Mouse (Mus musculus) spleen, postnatal 4 days (tissue): ENCODE data around the gene Adam1a.

Experiments
- DNase-seq, 2 experiments: peaks; one replicate each; pipeline ENCODE4 v3.0.0; 2022; ENCODE audit warnings: low spot score in 2 of 2

Gene Adam1a

GRCm38 (mm10) chr5:121544910-121545792, at the start of gene Adam1a, which contains the start of gene Gm42878:
Gene Adam1a, minus strand, starts transcription at chr5:121545482.
Gene Gm42878, minus strand, starts transcription at chr5:121545482.
- peak; percentile 58 to 82 for DNase-seq

DNA sequence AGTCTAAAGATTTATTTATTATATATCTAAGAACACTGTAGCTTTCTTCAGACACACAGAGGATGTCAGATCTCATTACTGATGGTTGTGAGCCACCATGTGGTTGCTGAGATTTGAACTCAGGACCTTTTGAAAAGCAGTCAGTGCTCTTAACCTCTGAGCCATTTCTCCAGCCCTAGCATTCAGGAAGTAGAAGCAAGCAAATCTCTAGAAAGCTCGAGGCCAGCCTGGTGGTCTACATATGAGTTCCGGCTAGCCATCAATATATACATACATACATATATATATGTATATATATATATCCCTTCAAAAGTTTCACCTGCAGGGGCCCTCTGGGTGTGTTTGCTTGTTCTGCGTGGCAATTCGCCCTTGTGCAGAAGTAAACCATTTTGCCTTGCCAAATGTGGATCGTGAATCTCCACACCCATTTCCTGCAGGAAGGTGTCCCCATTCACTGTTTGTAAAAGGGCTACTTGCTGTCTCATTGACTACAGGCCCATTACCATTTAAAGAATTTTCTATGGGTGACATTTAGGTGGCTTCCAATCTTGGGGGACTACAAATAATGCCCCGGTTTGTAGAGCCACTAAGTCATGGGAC, 49.5 kb upstream of the Adam1a start:
- DNase-seq: no peak

DNA sequence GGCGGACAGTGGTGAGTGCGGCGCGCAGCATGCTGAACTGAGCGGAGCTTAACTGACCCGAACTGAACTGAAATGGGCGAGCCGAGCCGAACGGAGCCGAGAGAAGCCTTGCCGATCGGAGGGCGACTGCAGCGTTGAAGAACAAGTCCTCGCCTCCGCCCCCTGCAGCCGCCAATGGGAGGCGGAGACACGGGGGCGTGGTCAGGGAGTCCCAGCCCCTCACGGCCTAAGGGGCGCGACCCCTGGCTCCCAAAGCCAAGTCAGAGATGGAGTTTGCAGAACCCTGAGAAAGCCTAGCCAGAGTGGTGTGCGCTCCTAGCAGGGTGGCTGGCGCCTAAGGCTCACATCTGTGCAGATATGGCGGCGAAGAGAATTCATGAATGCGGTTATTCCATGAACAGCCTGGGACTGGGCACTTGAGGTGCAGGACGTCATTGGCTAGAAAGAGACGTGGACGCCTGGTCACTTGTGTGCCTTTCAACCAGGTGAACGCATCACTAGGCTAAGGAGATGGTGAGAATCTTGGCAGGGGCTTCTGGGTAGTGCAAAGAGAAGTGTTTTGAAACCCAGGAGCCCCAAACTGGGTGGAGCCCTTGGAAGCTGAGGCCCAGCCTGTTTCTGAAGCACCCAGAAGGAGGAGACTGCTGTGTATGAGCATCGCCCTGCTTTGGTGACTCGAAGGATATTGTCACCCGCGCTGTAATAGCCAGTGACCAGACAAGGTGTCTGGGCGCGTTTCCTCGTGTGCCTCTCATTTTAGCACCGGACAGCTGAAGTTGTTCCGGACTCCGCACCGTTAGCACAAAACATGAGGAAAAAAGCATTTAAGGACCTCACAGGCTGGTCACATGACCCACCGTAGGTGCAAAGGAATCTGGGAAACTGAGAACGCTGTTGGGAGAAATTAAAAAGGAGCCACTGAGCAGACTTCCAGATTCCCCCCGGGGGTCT, 48.4 kb upstream of the Adam1a start, which contains the start of gene Aldh2:
TSS of gene Aldh2 (minus strand) at position 374 of the 951 bp plus-strand sequence.
- peak; percentile 84 to 93 for DNase-seq

DNA sequence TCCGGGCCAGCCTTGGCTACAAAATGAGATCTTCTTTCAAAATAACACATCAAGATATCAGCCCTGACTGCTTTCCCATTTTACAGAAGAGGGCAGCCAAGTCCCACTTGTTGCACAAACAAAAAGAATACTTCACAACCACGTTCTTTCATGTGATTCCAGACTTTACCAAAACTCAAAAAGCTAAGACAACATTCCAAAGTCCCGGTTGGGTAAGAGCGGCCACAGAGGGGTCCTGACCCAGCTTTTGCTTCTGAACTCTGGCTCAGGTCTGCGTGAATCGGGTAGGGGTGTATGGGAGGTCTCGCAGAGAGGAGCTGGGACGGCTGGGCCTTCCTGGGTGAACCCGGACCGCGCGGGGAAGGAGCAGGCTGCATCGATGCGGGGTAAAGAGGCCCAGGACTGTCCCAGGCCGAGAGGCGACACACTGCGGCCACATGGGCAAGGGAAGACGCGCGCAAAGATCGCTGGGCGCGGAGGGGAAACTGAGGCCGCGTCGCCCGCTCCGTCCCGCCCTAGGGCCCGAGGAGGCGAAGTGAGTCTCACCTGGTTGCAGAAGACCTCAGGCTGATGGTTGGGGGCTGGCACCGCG, 47.6 kb upstream of the Adam1a start:
- peak; percentile 39 to 75 for DNase-seq

- no peak for DNase-seq
Measured at GRCm38 (mm10) chr5:121592064-121592815, 47.0 kb upstream of the Adam1a start.

- DNase-seq: no peak
Measured at GRCm38 (mm10) chr5:121591417-121592063, 46.3 kb upstream of the Adam1a start.

DNA sequence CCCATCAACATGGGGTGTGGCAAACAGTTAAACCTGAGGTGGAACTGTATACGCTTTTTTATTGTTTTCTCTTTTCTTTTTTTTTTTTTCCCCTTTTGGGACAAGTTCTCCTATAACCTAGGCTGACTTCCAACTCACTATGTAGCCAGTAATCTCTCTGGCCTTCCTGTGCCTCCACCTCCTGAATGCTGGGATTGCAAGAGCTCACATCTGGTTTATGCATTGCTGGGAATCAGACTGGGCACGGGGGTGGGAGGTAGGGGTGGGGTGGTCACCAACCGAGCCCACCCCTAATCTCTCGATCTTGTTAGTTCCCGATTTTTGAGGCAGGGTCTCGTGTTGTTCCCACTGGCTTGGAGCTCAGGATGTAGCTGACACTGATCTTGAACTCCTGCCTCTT, 44.6 kb upstream of the Adam1a start:
- no peak for DNase-seq

GRCm38 (mm10) chr5:121586400-121587039, 41.2 kb upstream of the Adam1a start:
- DNase-seq: peak in 1 of 2 experiments; percentile 34

DNA sequence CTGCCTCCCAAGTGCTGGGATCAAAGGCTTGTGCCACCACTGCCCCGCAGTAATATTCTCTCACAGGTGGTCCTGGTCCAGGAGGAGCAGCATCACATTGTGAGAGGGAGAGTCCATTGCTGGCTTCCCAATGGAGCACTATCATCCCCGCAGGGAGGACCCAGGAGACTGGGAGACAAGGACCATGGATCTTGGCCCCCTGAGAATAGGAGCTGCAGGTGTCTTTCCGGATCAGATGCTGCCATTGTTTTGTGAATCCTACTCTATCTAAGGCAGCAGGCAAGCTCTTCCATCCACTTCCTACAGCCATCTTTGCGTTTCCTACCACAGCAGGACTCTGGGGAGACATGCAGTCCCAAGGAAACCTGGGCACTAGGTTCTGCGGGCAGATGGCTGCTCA, 40.4 kb upstream of the Adam1a start:
- DNase-seq: no peak

- DNase-seq: no peak
Measured at GRCm38 (mm10) chr5:121585005-121585404, 39.7 kb upstream of the Adam1a start.

GRCm38 (mm10) chr5:121583765-121584501, 38.7 kb upstream of the Adam1a start:
- DNase-seq: peak; percentile 76 to 83

DNA sequence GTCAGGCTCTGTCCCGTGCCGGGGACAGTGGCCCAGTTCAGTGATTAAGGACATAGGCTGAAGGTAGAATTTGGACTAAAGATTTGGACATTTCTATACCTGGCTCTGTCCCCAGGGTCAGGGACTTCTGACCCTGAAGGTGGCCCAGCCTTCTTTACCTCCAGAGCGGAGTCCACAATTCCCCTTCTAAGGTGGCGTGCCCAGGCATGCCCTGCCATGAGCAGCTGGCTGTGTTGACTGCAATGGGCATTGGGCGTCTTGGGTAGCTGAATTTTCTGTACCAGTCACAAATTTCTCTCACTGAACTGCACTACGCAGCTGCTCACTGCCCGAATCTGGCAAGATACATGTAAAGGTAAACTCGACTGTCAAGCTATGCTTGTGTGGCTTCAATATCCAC, 36.7 kb upstream of the Adam1a start:
- no peak for DNase-seq

GRCm38 (mm10) chr5:121576927-121577488, 31.7 kb upstream of the Adam1a start:
- no peak for DNase-seq

DNA sequence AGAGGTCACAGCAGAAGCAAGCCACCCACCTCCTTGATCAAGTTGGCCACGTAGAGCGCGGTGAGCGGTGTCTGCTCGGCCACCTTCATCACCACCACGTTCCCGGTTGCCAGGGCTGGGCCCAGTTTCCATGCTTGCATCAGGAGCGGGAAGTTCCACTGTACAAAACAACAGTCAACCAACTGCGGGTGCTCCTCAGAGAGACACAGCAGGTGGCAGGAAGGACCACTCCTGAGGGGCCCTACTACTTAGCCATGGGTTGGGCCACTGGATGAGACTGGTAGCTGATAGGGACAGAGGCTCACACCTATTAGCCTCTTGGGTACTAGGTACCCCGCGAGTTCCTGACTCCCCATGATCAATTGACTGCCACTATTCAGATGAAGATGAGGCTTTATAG, 30.6 kb upstream of the Adam1a start:
- DNase-seq: no peak

DNA sequence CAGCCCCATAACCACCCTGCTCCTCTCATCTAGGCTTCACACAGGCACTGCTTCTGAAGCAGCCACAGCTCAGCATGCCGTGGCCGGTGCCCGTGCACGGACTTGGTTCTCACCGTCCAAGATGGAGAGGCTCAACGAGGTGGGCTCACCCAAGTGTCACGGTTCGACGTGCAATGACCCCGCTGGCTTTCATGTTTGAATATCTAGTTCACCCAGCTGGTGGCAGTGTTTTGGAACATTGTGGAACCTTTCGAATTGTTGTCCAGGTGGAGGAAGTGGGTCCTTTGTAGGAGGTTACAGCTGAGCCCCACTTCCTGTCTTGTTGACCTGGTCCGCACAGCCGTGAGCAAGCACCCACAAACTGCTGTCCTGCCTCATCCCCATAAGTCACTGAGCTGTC, 28.9 kb upstream of the Adam1a start:
- no peak for DNase-seq

DNA sequence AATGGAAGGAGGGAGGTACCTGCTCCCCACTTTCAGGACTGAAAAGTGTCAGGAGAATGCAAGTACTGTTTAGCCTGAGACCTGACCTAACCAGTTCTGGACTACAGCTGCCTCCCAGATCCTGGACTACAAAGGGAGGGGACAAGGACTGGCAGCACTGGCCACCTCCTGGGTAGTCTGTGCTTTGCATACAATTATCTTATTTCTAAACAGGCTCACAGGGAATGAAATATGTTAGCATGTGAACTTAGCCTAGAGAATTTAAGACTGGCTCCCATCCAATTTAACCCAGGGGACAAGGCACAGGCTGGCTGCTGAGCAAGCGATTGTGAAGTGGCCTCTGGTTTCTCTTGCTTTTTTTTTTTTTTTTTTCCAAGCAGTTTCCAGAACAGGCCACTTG, 25.5 kb upstream of the Adam1a start:
- no peak for DNase-seq

- DNase-seq: no peak
Measured at GRCm38 (mm10) chr5:121569881-121570420, 24.7 kb upstream of the Adam1a start.

DNA sequence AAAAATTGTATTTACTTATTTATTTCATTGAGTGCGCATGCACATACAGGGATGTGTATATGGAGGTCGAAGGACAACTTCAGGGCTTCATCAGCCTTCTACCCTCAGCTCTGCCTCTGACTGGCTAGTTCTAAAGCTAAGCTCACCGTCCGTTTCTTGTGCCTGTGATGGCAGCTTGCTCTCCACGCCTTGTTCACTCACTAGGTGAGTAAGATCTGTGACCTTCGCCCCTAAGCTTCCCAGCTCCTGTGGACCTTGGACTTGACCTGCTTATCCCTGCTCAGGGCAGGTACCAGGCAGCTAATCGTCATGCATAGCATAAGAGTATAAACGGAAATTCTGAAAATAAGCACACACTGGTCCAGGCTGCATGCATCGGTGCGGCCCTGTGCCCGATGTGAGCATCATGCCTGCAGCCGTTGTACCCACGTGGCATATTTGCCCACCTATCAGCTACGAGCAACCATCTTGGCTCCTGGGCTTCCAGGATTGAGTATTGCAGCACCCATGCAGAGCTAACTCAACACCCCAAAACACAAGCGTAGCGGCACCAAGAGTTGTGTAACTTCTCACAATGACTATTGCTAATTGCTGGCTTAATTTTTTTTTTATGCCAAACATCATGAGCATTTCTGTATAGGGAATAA, 20.9 kb upstream of the Adam1a start:
- DNase-seq: no peak
